Mouse (Mus musculus) embryonic facial prominence, embryonic 10.5 days (tissue): ENCODE measurements around the gene Vwa7. TPM values are rescaled to one million over a fixed set of nuclear protein-coding genes. Genes with fewer than 3 reads are reported as not detected.

Source experiments
- DNase-seq: peaks from one replicate; pipeline ENCODE4 v3.0.0-alpha.2; 2017; ENCODE audit warnings: low spot score
- H3K27ac ChIP-seq: fragments of 300-500 bp; sonication (generic); replicated peaks from 2 replicates; pipeline ENCODE4 v1.5.1; 2016; ENCODE audit warnings: mild to moderate bottlenecking
- H3K27me3 ChIP-seq: fragments of 300-500 bp; sonication (generic); replicated peaks from 2 replicates; pipeline ENCODE4 v1.6.1; 2016; ENCODE audit warnings: low read depth, mild to moderate bottlenecking; ENCODE audit not compliant: poor library complexity, severe bottlenecking
- H3K36me3 ChIP-seq: fragments of 300-500 bp; sonication (generic); replicated peaks from 2 replicates; pipeline ENCODE4 v1.6.1; 2016; ENCODE audit warnings: mild to moderate bottlenecking, moderate library complexity
- H3K4me1 ChIP-seq: fragments of 300-500 bp; sonication (generic); 2 replicates; pipeline ENCODE4 v1.6.1; 2016
- H3K4me3 ChIP-seq: fragments of 300-500 bp; sonication (generic); 2 replicates; pipeline ENCODE4 v1.5.1; 2016; ENCODE audit warnings: mild to moderate bottlenecking, moderate library complexity
- H3K9me3 ChIP-seq: fragments of 300-500 bp; sonication (generic); 2 replicates; pipeline ENCODE4 v1.6.1; 2016; ENCODE audit warnings: mild to moderate bottlenecking
- WGBS: fragments of 180-500 bp; shearing (Covaris S2); methylation state at CpG from one replicate; pipeline ENCODE4 v1.1.7; 2016; 5-methylcytosine and 5-hydroxymethylcytosine counted together
- polyA plus RNA-seq: library from polyadenylated mRNA; unstranded; fragments of >200 nt; fragmentation: Nextera tagmentation; extraction: Ambion mirVana; gene quantifications from 2 replicates; pipeline ENCODE4 v1.2.1, GENCODE M21; 2016

The Vwa7 gene
- polyA plus RNA-seq, 1 experiment from 2014 or later = 0.21 TPM

DNA sequence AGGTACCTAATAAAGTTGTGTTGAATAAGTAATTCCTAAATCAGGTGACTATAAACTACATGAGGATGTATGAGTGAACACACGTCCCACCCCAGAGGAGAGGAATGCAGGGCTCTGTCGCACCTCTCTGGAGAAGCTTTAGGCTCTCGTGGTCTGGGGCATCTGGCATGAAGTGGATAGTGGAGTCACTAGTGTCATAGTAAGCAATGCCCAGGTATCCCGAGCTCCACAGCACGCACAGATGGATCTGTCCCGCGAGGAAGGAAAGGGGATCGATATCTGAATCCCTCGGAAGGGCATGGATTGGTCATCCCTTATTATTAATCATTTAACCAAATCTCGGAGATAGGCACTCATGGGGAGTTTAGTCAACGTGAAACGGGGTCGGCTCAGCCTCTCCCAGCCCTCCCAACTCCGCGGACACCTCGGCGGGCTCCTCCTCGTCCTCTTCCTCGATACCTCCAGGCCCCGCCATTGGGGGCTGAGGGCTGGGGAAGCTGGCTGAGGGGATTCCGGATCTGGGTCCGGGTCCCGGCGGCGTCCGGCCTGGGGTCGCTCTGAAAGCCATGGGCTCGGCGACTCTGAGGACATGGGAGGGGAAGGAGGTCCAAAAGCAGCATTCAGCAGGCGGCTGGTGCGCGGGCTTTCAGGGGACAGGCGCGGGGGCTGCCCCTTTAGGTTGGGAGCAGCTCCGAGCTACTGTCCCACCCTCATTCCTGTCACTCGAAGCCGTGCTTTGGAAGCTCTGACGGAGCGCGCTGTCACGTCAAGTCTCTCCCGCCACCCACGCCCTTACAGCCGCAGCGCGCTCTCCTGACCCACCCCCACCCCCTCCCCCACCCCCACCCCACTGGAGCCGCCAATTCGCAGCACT is 29.7 kb downstream of the Vwa7 start:
- Histone ChIP-seq H3K27ac (peak overlapping the region; percentile 96), H3K36me3 (no peaks in the 10 kb centered on the region), H3K27me3 (peaks cover 7% of the 10 kb centered on the region; the same call in 1 of the 2 replicates), H3K9me3 (no peaks in the 10 kb centered on the region), H3K4me3 (peak overlapping the region; percentile 74), H3K4me1 (peaks cover 61% of the 10 kb centered on the region)
- DNase-seq = no peak
- WGBS = 6% methylated on average over 48 of the region's 48 CpGs

DNA sequence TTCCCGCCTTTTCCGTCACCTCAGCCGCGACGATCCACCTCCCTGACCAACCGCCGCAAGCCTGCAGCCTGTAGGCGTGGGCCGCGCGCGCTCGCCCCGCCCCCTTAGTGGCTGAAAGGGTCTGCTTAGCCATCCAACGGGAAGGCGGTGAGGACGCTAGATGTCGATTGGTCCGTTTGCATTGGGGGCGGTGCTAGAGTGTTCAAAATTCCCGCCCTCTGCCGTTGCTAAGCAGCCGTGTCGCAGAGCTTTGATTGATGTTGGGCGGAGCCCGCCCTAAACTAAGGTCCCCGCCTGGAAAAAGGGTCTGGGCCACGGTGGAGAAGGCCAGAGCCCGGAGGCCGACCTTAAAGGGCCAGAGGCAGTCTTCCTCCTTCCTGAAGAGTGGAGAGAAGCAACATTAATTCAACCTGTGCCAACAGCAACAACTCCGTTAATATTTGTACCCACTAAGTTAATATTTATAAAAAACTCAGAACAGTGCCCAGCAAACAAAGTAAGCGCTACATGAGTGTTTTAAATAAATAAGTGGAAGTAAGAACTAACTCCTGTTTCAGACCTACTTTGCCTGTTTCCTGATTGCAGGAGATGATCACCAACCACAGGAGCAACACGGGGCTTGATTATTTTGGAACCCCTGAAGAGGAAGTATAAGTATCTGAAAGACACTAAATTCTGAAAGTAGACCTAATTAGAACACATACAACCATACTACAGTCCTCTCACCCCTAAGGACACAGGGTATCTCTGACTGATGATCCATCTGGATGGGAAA is 30.5 kb downstream of the Vwa7 start, which contains the start of gene Msh5:
Msh5 (minus strand) TSS at position 65 of the 775 bp plus-strand sequence.
- Histone ChIP-seq H3K4me3 (peak within 1 kb of the TSS; percentile 74), H3K4me1 (peaks cover 70% of the 10 kb centered on the region), H3K27ac (peak within 1 kb of the TSS; percentile 96)

DNA sequence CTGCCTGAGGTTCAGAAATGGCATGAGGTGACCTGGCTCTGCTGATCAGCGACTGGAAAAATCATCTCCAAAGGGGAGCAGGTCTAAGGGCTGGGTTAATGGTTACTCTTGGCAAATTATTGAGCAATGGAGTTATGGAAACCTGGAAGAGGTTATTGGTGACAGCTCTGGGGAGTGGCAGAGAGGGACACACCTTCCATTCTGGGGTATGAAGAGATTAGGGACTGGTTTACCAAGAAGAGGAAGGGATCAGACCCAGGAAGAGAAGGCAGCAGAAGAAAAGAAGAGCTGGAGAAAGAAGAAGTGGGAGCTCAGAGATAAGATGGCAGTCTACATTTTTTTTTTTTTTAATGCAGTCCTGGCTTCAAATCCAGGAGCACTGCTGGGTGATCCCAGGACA is 31.3 kb downstream of the Vwa7 start:
- 59% methylated on average over 1 of the region's 1 CpGs for WGBS
- Histone ChIP-seq H3K4me3 (peak overlapping the region; percentile 22; the same call in 1 of the 2 replicates), H3K27me3 (peaks cover 7% of the 10 kb centered on the region; the same call in 1 of the 2 replicates), H3K9me3 (no peaks in the 10 kb centered on the region), H3K27ac (peak overlapping the region; percentile 96), H3K36me3 (peaks cover 9% of the 10 kb centered on the region), H3K4me1 (peaks cover 78% of the 10 kb centered on the region)
- DNase-seq = no peak

More for the DNA sequence above, 30.5 kb downstream of the Vwa7 start, which contains the start of gene Msh5:
- H3K27me3 ChIP-seq = peaks cover 7% of the 10 kb centered on the region; the same call in 1 of the 2 replicates
- DNase-seq = peak; percentile 100
- H3K9me3 ChIP-seq = no peaks in the 10 kb centered on the region
- H3K36me3 ChIP-seq = 0 out of 2 replicates have a peak, but pooled peaks cover 1% of the 10 kb centered on the region
- WGBS = 3% methylated on average over 33 of the region's 33 CpGs

DNA sequence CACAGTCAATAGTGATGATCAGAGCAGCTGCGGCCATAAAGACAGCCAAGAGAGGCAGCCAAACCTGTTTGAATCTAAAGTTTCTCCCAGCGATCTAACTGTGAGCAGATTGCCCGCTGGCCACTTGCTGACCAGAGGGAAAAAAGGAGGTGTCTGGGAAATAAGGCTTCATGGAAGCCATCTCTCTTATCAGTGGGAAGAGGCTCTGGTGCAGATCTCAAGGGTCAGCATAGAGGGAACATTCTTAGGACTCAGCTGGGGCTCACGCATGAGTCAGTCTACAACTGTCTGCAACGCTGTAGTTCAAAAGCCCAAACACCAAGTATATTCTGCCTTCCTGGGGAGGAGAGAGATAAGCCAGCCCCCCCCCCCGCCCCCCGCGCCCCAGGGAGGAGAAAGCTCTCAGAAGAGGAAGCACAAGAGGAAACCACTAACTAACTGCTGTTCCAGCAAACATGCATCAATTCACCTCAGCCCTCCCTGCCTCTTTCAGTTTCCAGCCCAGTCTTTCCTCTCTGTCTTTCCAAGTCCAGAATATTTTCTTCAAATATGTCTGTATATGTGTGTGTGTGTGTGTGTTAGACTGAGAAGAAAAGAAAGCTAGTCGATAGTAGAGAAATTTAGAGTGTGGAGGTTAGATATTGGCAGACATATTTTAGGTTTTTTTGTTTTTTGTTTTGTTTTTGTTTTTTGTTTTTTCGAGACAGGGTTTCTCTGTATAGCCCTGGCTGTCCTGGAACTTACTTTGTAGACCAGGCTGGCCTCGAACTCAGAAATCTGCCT is 32.0 kb downstream of the Vwa7 start:
- Histone ChIP-seq H3K4me3 (peak overlapping the region; percentile 22; the same call in 1 of the 2 replicates), H3K36me3 (peaks cover 16% of the 10 kb centered on the region), H3K4me1 (peaks cover 81% of the 10 kb centered on the region), H3K27me3 (peaks cover 7% of the 10 kb centered on the region; the same call in 1 of the 2 replicates), H3K27ac (peak overlapping the region; percentile 96), H3K9me3 (no peaks in the 10 kb centered on the region)
- 37% methylated on average over 11 of the region's 11 CpGs for WGBS
- DNase-seq = no peak

DNA sequence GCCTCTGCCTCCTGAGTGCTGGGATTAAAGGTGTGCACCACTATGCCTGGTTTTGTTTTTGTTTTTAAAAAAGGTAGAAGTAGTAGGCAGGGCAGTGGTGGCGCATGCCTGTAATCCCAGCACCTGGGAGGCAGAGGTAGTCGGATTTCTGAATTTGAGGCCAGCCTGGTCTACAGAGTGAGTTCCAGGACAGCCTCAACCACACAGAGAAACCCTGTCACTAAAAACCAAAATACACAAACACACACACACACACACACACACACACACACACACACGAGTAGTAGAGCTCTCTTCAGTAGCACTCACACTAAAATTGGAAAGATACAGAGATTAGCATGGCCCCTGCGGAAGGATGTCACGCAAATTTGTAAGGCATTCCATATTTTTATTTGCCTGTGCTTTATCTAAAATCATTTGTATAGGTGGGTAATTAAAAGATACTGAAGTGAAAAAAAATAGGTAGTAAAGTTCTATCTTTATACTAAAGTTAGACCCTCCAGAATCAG is 32.6 kb downstream of the Vwa7 start:
- H3K4me1 ChIP-seq = peaks cover 81% of the 10 kb centered on the region
- DNase-seq = no peak
- H3K27ac ChIP-seq = peak overlapping the region; percentile 97

DNA sequence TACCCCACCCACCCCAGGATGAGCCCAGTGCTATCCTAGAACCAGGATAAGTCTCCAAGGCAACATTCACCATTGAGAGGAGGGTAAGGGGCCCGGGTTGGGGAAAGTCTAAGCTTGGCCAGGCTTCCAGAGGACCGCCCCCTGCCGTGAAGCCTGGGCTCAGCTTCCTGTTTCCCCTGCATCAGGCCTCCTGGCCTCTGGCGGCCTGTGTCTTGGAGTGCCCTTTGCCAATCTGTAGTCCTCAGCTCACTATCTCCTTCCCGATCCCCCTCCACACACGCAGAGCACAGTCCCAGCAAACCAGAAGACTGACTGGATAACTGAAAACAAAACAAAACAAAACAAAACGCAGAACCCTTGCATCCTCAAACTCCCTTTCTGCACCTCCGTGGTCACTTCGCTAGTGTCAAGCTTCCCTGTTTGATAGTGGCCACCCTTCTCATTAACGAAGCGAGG is 33.2 kb downstream of the Vwa7 start, which contains the start of gene Clic1:
Clic1 (plus strand) TSS at position 406 of the 456 bp plus-strand sequence.
- no peaks in the 10 kb centered on the region for H3K9me3 ChIP-seq
- peaks cover 7% of the 10 kb centered on the region; the same call in 1 of the 2 replicates for H3K27me3 ChIP-seq
- H3K36me3 ChIP-seq = peaks cover 28% of the 10 kb centered on the region
- DNase-seq = peak; percentile 88
- 2% methylated on average over 11 of the region's 11 CpGs for WGBS
- H3K4me1 ChIP-seq = peaks cover 79% of the 10 kb centered on the region
- H3K27ac ChIP-seq = peak within 1 kb of the TSS; percentile 97
- peak within 1 kb of the TSS; percentile 83 for H3K4me3 ChIP-seq

More for the DNA sequence above, 32.6 kb downstream of the Vwa7 start:
- Histone ChIP-seq H3K36me3 (peaks cover 22% of the 10 kb centered on the region), H3K27me3 (peaks cover 7% of the 10 kb centered on the region; the same call in 1 of the 2 replicates), H3K4me3 (peak overlapping the region; percentile 83), H3K9me3 (no peaks in the 10 kb centered on the region)
- 78% methylated on average over 5 of the region's 5 CpGs for WGBS

DNA sequence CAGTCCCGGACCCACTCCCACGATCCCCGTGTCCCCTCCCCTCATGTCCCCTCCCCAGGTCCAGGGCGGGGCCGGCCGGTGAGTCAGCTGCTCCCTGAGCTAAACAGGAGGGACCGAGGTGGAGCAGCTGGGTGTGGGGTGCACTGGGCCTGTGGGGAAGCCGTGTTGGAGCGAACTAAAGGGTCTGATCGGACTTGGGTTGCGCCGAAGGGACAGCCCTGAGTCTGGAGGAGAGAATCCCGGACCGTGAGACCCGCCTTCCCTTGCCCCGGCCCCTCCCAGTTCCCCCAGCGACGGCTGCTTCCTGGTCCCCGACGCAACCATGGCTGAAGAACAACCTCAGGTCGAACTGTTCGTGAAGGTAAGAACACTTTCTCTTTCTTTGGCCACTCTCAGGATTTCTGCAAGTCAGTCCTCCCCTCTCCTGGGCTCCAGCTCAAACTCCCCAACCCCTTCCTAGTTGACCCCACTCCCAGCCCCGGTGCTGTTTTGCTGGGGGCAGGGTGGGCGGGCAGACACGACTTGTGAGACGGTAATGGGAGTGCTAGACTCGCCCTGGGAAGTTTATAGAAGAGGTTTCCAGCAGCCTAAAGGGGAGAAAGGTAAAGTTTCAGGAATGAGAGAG is 33.9 kb downstream of the Vwa7 start:
- peak overlapping the region; percentile 97 for H3K27ac ChIP-seq
- peaks cover 76% of the 10 kb centered on the region for H3K4me1 ChIP-seq
- H3K36me3 ChIP-seq = peaks cover 35% of the 10 kb centered on the region
- peak overlapping the region; percentile 83 for H3K4me3 ChIP-seq
- 1% methylated on average over 27 of the region's 27 CpGs for WGBS
- peak; percentile 83 for DNase-seq
- no peaks in the 10 kb centered on the region for H3K9me3 ChIP-seq
- 0 out of 2 replicates have a peak, but pooled peaks cover 3% of the 10 kb centered on the region for H3K27me3 ChIP-seq

DNA sequence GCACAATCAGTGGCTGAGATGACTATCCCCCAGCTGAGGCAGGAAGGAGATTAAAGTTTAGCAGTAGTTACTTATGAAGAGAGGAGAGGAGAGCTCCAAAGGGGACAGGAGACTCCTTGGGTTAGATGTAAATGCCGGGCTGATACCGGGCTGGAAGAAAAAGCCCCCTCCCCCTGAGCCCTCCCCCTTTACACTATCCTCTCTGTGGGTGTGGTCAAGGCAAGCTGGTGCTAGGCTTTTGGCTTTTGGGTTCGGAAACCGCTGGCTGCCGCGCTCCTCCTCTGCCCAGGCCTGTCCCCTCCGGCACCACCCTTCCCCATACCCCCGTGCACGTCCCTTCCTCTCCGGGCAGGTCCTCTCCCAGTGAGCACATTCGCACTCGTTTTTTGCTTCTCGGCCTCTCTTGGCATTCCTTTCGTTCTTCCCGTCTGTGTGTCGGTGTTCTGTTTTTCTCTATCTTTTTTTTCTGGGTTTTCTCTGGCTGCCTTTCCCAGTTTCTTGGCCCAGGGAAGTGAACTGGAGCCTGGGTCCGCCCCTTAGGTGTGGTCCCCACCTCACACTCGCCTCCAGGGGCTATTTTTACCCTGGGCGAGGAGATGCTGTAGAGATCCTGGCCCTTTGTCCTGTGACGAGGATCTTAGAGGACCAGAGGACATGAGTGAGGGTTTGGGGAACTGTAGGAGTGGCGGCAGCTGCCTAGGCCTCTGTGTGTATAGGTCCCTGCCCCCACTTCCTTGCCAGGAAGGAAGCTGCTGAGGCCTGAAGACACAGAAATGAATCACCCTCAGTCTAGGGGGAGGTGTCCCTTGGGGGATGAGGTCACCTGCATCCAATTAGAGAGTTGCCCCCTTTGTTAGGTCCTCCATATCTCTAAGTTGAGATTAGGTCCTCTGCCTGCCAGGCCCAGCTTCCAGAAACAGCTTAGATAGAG is 35.0 kb downstream of the Vwa7 start:
- H3K27ac ChIP-seq = peak overlapping the region; percentile 97
- H3K4me1 ChIP-seq = peaks cover 64% of the 10 kb centered on the region
- no peaks in the 10 kb centered on the region for H3K27me3 ChIP-seq
- peak; percentile 81 for DNase-seq
- peaks cover 47% of the 10 kb centered on the region for H3K36me3 ChIP-seq
- peak overlapping the region; percentile 83 for H3K4me3 ChIP-seq
- 1% methylated on average over 21 of the region's 21 CpGs for WGBS
- H3K9me3 ChIP-seq = no peaks in the 10 kb centered on the region

DNA sequence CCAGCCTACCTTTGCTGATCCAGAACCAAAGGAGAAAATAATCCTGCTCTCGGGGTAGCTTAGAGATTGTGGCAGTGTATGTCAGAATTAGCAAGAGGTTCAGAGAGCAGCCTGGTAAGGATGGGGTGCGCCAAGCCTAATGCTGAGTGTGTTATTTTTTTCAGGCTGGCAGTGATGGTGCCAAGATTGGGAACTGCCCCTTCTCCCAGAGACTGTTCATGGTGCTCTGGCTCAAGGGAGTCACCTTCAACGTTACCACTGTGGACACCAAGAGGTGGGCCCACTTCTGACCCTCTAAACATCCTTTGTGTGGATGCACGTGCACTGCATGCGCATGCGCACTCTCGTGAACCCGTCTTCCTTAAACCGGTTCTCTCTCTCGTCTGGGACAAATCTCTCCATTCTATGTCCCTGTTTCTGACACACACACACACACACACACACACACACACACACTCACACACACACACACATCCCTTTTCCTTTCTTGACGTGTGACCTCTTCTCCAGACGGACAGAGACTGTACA is 36.0 kb downstream of the Vwa7 start:
- DNase-seq = no peak
- Histone ChIP-seq H3K27me3 (no peaks in the 10 kb centered on the region), H3K4me3 (peak overlapping the region; percentile 83), H3K36me3 (peaks cover 56% of the 10 kb centered on the region), H3K4me1 (peaks cover 55% of the 10 kb centered on the region), H3K27ac (peak overlapping the region; percentile 97), H3K9me3 (no peaks in the 10 kb centered on the region)
- 80% methylated on average over 12 of the region's 12 CpGs for WGBS

DNA sequence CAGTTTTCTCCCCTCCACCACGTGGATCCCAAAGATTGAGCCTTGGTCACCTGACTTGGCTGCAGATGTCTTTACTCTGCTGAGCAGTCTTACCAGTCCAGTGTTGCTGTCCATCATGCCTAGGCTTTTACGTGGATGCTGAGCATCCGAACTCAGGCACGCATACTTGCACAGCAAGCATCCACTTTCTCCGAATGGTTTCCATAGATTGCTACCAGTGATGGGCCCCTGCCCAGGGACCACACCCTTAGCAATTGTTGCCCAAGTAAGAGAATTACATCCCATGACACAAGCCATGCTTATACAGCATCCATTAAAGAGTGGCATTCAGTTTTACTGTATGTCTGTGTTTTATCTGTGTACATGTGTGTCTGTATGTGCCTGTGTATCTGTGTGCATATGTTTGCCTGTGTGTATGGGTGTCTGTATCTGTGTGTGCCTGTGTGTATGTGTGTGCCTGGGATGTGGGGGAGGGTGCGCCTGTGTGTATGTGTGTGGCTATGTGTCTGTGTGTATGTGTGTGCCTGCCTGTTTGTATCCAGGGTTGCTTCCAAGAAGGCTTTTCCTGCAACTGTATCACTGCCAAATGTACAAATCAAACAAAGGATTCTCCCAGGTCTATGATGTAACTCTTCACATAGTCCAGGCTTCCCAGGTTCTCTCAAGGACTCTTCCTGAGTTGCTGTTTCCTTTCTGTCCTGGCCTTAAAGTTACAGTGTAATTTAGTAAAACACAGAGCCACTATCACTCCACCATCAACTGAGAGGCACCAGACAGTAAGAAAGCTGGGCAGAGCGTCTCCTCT is 39.5 kb downstream of the Vwa7 start:
- Histone ChIP-seq H3K36me3 (peaks cover 77% of the 10 kb centered on the region), H3K27me3 (no peaks in the 10 kb centered on the region), H3K4me1 (peaks cover 48% of the 10 kb centered on the region), H3K4me3 (no peak overlapping the region), H3K9me3 (no peaks in the 10 kb centered on the region), H3K27ac (no peak overlapping the region)
- DNase-seq = no peak
- 92% methylated on average over 7 of the region's 7 CpGs for WGBS
